Comparison of ENCODE assay signal across 30 mouse cellular contexts in genomic region chr15:4642859-4643258, GRCm38 (mm10).
A peak's percentile ranks its signal among the peaks of the same experiment; 100 is the strongest.
DNase-seq lines count a peak whose midpoint lies in the region; ATAC-seq and TF ChIP-seq lines count a peak whose summit lies in the region.
"Had no signal": no experiment of that assay in that cellular context is flagged by ENCODE, and none has a peak within 500 bp of the region (broad histone marks: within the 10 kb centered on the region; RNA-seq: fewer than 3 reads in every experiment).

No protein-coding gene starts in this region.

- H3K4me3 ChIP-seq in forebrain, embryonic 13.5 days, result no peak overlapping the region
- no peak overlapping the region for H3K4me3 ChIP-seq in forebrain, embryonic 14.5 days (ENCODE audit: low read depth, low read length)
- H3K4me3 ChIP-seq in midbrain, embryonic 11.5 days (ENCODE audit: low read depth, low read length), result no peak overlapping the region
- no peak overlapping the region for H3K4me3 ChIP-seq in midbrain, postnatal 0 days (ENCODE audit: low read depth, low read length)
- H3K4me3 ChIP-seq: heart, embryonic 10.5 days; heart, embryonic 15.5 days; hindbrain, embryonic 12.5 days; neural tube, embryonic 15.5 days had no signal

- DNase-seq in forebrain, embryonic 14.5 days (ENCODE audit: low spot score), result no peak
- DNase-seq in midbrain, embryonic 11.5 days (ENCODE audit: low spot score, missing footprints), result peak; percentile 84
- DNase-seq in midbrain, postnatal 0 days (ENCODE audit: low spot score), result no peak
- peak; percentile 37 for DNase-seq in NIH3T3 (ENCODE audit: low read depth)
- DNase-seq in yolk sac, embryonic 10.5 days (ENCODE audit: low spot score), result peak; percentile 8
- no peak for DNase-seq in cerebellum, postnatal 10 days
- DNase-seq: adrenal gland, adult 8-10 months; B cell, adult 2 months; cerebellum, adult 9-10 months; gastrocnemius, postnatal 14 days; heart, postnatal 36 days; kidney, adult 9 months; kidney, postnatal 10 days; layer of hippocampus, postnatal 36 days; left cerebral cortex, postnatal 4 days; liver; lung, adult 2 months; lung, postnatal 10 days; retina, postnatal 1 day; right cerebral cortex, postnatal 25 days; thymus, postnatal 25 days had no signal

- no peak overlapping the region for H3K9ac ChIP-seq in forebrain, embryonic 13.5 days
- H3K9ac ChIP-seq in forebrain, embryonic 14.5 days (ENCODE audit: low read length), result no peak overlapping the region
- no peak overlapping the region for H3K9ac ChIP-seq in midbrain, embryonic 11.5 days (ENCODE audit: low read length)
- H3K9ac ChIP-seq in midbrain, postnatal 0 days (replicated peaks; ENCODE audit: low read length, poor library complexity, severe bottlenecking), result no peak overlapping the region
- H3K9ac ChIP-seq: heart, embryonic 15.5 days; hindbrain, embryonic 12.5 days; liver, embryonic 14.5 days; neural tube, embryonic 15.5 days had no signal

- H3K36me3 ChIP-seq in forebrain, embryonic 13.5 days (ENCODE audit: poor library complexity, severe bottlenecking), result no peaks in the 10 kb centered on the region
- no peaks in the 10 kb centered on the region for H3K36me3 ChIP-seq in forebrain, embryonic 14.5 days (ENCODE audit: control insufficient read depth, insufficient read depth, low read length)
- H3K36me3 ChIP-seq in midbrain, embryonic 11.5 days (ENCODE audit: control insufficient read depth, insufficient read depth, low read length), result no peaks in the 10 kb centered on the region
- H3K36me3 ChIP-seq in midbrain, postnatal 0 days (ENCODE audit: insufficient read depth, low read length), result no peaks in the 10 kb centered on the region
- H3K36me3 ChIP-seq: G1E; heart, embryonic 10.5 days; heart, embryonic 15.5 days; hindbrain, embryonic 12.5 days; neural tube, embryonic 15.5 days had no signal

- ATAC-seq in forebrain, embryonic 13.5 days, result no peak
- no peak for ATAC-seq in forebrain, embryonic 14.5 days
- ATAC-seq in midbrain, embryonic 11.5 days (ENCODE audit: low FRiP score), result no peak
- ATAC-seq in midbrain, postnatal 0 days (ENCODE audit: low FRiP score), result no peak
- ATAC-seq: intestine, postnatal 0 days had no signal

- WGBS in forebrain, embryonic 13.5 days, result 64% methylated on average over 4 of the region's 4 CpGs
- WGBS in forebrain, embryonic 14.5 days, result 64% methylated on average over 4 of the region's 4 CpGs
- 70% methylated on average over 4 of the region's 4 CpGs for WGBS in midbrain, embryonic 11.5 days
- 74% methylated on average over 4 of the region's 4 CpGs for WGBS in midbrain, postnatal 0 days

- TF ChIP-seq CTCF in midbrain, postnatal 0 days (IDR thresholded peaks at IDR 0.05), result no peak

- no peaks in the 10 kb centered on the region for H3K9me3 ChIP-seq in forebrain, embryonic 13.5 days (replicated peaks)
- H3K9me3 ChIP-seq in forebrain, embryonic 14.5 days (replicated peaks; ENCODE audit: control insufficient read depth, low read length), result no peaks in the 10 kb centered on the region
- no peaks in the 10 kb centered on the region for H3K9me3 ChIP-seq in midbrain, embryonic 11.5 days (ENCODE audit: control insufficient read depth, low read length)
- H3K9me3 ChIP-seq in midbrain, postnatal 0 days (ENCODE audit: low read length), result no peaks in the 10 kb centered on the region
- H3K9me3 ChIP-seq: G1E; heart, embryonic 10.5 days; heart, embryonic 15.5 days; hindbrain, embryonic 12.5 days; neural tube, embryonic 15.5 days had no signal

- no peak overlapping the region for H3K4me2 ChIP-seq in forebrain, embryonic 13.5 days
- no peak overlapping the region for H3K4me2 ChIP-seq in forebrain, embryonic 14.5 days (ENCODE audit: low read length)
- H3K4me2 ChIP-seq in midbrain, embryonic 11.5 days, result no peak overlapping the region
- no peak overlapping the region for H3K4me2 ChIP-seq in midbrain, postnatal 0 days (ENCODE audit: low read depth, low read length, poor library complexity, severe bottlenecking)
- H3K4me2 ChIP-seq: heart, embryonic 15.5 days; hindbrain, embryonic 12.5 days; neural tube, embryonic 15.5 days had no signal

- no peaks in the 10 kb centered on the region for H3K27me3 ChIP-seq in forebrain, embryonic 13.5 days
- no peaks in the 10 kb centered on the region for H3K27me3 ChIP-seq in forebrain, embryonic 14.5 days (replicated peaks; ENCODE audit: control insufficient read depth, insufficient read depth, low read length)
- H3K27me3 ChIP-seq in midbrain, embryonic 11.5 days (ENCODE audit: control insufficient read depth, insufficient read depth, low read length), result no peaks in the 10 kb centered on the region
- H3K27me3 ChIP-seq in midbrain, postnatal 0 days (ENCODE audit: insufficient read depth, low read length), result no peaks in the 10 kb centered on the region
- H3K27me3 ChIP-seq: CH12.LX; heart, embryonic 15.5 days; hindbrain, embryonic 12.5 days; neural tube, embryonic 15.5 days had no signal

- 0 out of 2 replicates have a peak overlapping the region, but pooled peaks have one; percentile 0 for H3K27ac ChIP-seq in forebrain, embryonic 13.5 days
- H3K27ac ChIP-seq in forebrain, embryonic 14.5 days (ENCODE audit: low read depth, low read length), result no peak overlapping the region
- H3K27ac ChIP-seq in midbrain, embryonic 11.5 days (ENCODE audit: low read depth, low read length), result no peak overlapping the region
- H3K27ac ChIP-seq in midbrain, postnatal 0 days (ENCODE audit: low read depth, low read length), result no peak overlapping the region
- H3K27ac ChIP-seq: heart, embryonic 10.5 days; heart, embryonic 15.5 days; hindbrain, embryonic 12.5 days; liver, embryonic 14.5 days; neural tube, embryonic 15.5 days had no signal

- H3K4me1 ChIP-seq in forebrain, embryonic 13.5 days, result peaks cover 7% of the 10 kb centered on the region
- H3K4me1 ChIP-seq in forebrain, embryonic 14.5 days (ENCODE audit: control insufficient read depth, insufficient read depth, low read length), result no peaks in the 10 kb centered on the region; the same call in 1 of the 2 replicates
- peaks cover 8% of the 10 kb centered on the region; the same call in 1 of the 2 replicates for H3K4me1 ChIP-seq in midbrain, embryonic 11.5 days (ENCODE audit: control insufficient read depth, insufficient read depth, low read length)
- no peaks in the 10 kb centered on the region for H3K4me1 ChIP-seq in midbrain, postnatal 0 days (ENCODE audit: insufficient read depth, low read length)
- H3K4me1 ChIP-seq: heart, embryonic 10.5 days; heart, embryonic 15.5 days; hindbrain, embryonic 12.5 days; neural tube, embryonic 15.5 days had no signal

Comparison
In these comparisons a context has a peak if more than half of its experiments do, and no peak if none do; other contexts are left out.
1. DNase-seq: peak in midbrain, embryonic 11.5 days (single experiment), NIH3T3 (single experiment) and yolk sac, embryonic 10.5 days (single experiment); none in forebrain, embryonic 14.5 days (single experiment), midbrain, postnatal 0 days (single experiment) and cerebellum, postnatal 10 days (0 of 2).